Mouse (Mus musculus) layer of hippocampus, postnatal 36 days (tissue): ENCODE measurements around the gene Med17. TPM values are rescaled to one million over a fixed set of nuclear protein-coding genes. Genes with fewer than 3 reads are reported as not detected.

ENCODE experiments used
- DNase-seq, 2 experiments: peaks; one replicate each; pipeline ENCODE4 v3.0.0; 2022
- microRNA-seq, 2 experiments: library from miRNA; unstranded; fragments of <30 nt; microRNA quantifications; one replicate each; pipeline ENCODE4 v1.2.0; 2021
- total RNA-seq, 2 experiments: library from RNA; stranded (reverse); gene quantifications; 2 replicates each; pipeline ENCODE4 v1.2.3; 2021

Med17 gene
- total RNA-seq, 2 experiments from 2014 or later: 38.9 to 41.9 TPM

GRCm38 (mm10) chr9:15235986-15236385, 43.7 kb downstream of the Med17 start:
- no peak for DNase-seq

- no peak for DNase-seq
Measured at GRCm38 (mm10) chr9:15233604-15234003, 46.1 kb downstream of the Med17 start.

GRCm38 (mm10) chr9:15232445-15232844, 47.3 kb downstream of the Med17 start:
- DNase-seq: no peak

- no peak for DNase-seq
Measured at GRCm38 (mm10) chr9:15224912-15225311, 54.8 kb downstream of the Med17 start.

- no peak for DNase-seq
Measured at GRCm38 (mm10) chr9:15213695-15214094, 66.0 kb downstream of the Med17 start.

- no peak for DNase-seq
Measured at GRCm38 (mm10) chr9:15211876-15212275, 67.9 kb downstream of the Med17 start.

Small RNA genes lying within 50 kb of the gene (microRNA-seq; reads per million reads assigned to microRNA genes)
- gene Gm49349: 0 reads per million in 2 experiments
- gene mmu-mir-7650: 0 reads per million in 2 experiments

Other genes starting within 250 kb of the Med17 start
- 10 to 100 TPM; 26.8 to 27.5 TPM for gene Panx1, start 234.5 kb downstream of the Med17 start, total RNA-seq
- gene Hephl1, start 167.8 kb downstream of the Med17 start, total RNA-seq: not detected
- gene Vstm5, start 40.9 kb downstream of the Med17 start, total RNA-seq: 1 to 10 TPM; 4.5 to 6.3 TPM
- gene Taf1d, start 26.3 kb upstream of the Med17 start, total RNA-seq: 10 to 100 TPM; 34.3 to 35.2 TPM
- gene 4931406C07Rik, start 26.5 kb upstream of the Med17 start, total RNA-seq: 10 to 100 TPM; 16.2 to 18.5 TPM
- gene Cep295, start 77.9 kb upstream of the Med17 start, total RNA-seq: 10 to 100 TPM; 20.7 to 24.0 TPM
- 1 to 10 TPM; 5.7 to 8.0 TPM for gene Smco4, start 213.5 kb upstream of the Med17 start, total RNA-seq